Mouse (Mus musculus) urinary bladder, postnatal 14 days (tissue): ENCODE measurements around the gene Evpl.

Experiments used
- DNase-seq: peaks from one replicate; pipeline ENCODE4 v3.0.0; 2021; ENCODE audit warnings: low spot score

The Evpl gene

GRCm38 (mm10) chr11:116213877-116214510, 23.9 kb downstream of the Evpl start:
- no peak for DNase-seq

GRCm38 (mm10) chr11:116212847-116213246, 25.0 kb downstream of the Evpl start:
- no peak for DNase-seq

DNA sequence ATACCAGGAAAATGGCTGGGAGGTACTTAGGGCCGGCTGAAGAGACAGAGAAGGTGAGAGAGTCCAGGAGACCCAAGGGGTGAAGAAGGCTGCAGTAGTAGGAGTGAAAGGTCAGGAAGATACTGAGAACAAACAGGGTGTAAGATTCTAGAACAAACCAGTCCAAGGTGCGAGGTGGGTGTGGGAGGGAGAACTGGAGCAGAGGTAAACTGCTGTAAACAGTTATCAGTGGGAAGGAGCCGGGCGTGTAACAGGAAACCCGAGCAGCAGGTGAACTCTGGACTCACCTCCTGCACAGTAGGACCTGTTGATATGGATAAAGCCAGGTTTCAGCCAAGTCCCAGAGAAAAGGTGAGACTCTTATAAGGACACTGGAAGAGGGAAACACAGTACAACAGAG, 27.2 kb downstream of the Evpl start:
- DNase-seq: no peak

DNA sequence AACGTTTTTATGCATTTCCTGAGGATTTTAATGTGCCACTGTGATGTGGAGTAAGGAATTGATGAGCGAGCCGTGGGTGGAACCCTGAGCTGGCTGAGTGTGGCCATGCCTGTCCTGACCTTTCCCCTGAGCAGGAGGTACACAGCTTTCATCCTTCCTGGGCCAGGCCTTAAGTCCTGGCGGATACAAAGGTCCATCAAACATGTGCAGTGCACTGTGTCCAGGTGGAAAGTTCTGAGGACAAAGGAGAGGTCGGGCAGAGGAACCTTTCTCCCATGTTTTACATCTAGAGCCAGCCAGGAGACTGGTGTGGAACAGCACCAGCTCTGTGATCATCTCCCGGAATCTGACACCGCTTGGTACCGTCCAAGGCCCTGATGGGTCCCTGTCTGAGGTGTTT, 28.6 kb downstream of the Evpl start:
- no peak for DNase-seq

GRCm38 (mm10) chr11:116208660-116209059, 29.2 kb downstream of the Evpl start:
- no peak for DNase-seq

DNA sequence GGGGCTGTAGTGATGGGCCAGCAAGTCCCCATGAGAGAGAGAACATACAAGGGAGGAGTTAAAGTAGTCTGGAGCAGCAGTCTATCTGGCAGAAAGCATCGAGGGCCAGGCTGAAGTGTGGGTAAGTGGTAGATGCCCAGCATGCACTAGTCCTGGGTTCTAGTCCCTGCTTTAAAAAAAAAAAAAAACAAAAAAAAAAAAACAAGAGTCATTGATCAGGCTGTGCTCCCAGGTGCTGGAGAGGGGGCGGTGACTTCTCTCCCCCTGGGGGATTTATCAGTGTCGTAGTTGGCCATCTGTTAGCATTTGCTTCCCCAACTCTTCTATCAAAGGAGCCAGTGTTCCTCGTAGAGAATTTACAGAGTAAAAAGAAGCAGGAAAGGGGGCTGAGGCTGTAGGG, 31.2 kb downstream of the Evpl start:
- no peak for DNase-seq

GRCm38 (mm10) chr11:116203150-116203549, 34.7 kb downstream of the Evpl start:
- no peak for DNase-seq

GRCm38 (mm10) chr11:116201151-116201550, 36.7 kb downstream of the Evpl start:
- DNase-seq: no peak

- DNase-seq: peak; percentile 96
Measured at GRCm38 (mm10) chr11:116198639-116199531, 39.0 kb downstream of the Evpl start, which contains the start of the genes Ten1 and Acox1. Ten1 (plus strand) TSS chr11:116198855. Acox1 (minus strand) TSS chr11:116199045.

GRCm38 (mm10) chr11:116198132-116198531, 39.7 kb downstream of the Evpl start:
- DNase-seq: no peak

DNA sequence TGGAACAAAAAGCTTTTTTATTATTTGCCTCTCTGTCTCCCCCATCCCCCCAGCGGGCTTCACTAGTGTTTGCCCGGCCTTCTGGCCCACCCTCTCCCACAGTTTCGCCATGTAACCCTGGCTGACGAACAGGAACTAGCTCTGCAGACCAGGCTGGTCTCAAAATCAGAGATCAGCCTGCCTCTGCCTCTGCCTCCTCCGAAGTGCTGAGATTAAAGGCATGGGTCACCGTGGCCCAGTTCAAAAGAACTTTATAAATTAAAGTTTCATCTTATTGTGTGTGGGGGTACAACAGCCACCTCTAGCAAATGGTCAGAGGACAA, 40.3 kb downstream of the Evpl start:
- no peak for DNase-seq

DNA sequence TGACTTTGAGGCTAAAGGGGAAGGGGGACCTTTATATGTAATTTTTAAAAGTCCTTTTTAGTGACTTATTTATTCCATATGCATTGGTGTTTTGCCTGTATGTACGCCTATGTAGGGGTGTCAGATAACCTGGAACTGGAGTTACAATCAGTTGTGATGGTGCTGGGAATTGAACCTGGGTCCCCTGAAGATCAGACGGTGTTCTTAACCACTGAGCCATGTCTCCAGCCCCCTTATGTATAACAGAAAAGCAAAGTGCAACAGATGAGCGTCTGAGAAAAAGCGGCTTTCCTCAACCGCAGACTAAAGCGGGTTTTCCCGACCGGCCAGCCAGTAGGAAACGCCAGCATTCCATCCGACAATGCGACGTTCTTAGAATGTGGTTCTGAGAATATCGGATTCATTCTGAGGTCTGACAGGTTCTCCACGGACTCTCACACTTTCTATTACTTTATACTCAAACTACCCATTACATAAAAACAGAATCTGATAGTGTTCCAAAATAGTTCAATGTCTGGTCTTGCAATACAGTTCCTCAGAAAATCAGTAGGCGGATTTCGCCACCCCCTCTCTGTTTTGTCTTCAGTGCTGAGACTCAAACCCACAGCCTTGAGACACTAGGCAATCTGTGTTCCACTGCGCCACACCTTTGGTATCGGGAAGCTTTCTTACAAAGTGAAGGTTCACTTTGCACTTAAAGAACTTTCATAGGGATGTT, 40.9 kb downstream of the Evpl start:
- no peak for DNase-seq

DNA sequence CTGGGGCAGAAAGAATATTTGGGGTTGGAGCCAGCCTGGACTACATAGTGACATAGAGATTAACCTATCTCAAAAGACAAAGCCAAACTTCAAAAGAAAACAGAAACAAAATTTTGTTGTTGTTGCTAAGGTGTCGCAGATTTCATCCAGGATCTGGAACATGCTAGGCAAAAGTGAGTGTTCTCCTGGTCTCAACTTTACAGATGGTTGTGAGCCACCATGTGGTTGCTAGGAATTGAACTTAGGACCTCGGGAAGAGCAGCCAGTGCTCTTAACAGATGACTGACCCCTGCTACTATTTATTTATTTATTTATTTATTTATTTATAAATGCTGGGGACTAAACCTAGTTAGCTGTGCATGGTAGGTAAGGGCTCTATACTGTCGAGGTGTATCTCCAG, 41.5 kb downstream of the Evpl start:
- no peak for DNase-seq

DNA sequence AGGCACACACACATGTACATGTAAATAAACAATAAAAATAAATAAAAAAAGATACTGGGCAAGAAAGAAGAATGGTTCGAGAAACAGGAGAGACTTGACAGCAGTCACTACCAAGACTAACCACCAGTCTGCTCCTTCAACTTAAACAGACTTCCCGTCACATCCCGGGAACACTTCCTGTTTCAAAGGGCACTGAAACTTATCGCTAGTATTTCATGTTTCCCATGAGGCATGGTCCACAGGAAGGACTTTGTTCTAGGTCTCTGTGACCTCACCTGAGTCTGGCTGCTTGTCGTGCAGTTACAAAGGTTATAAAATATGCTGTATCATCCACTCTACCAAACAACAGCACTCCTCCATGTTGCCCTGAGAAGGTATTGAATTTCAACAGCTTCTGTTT, 42.6 kb downstream of the Evpl start:
- DNase-seq: no peak

- no peak for DNase-seq
Measured at GRCm38 (mm10) chr11:116194619-116195018, 43.3 kb downstream of the Evpl start.

DNA sequence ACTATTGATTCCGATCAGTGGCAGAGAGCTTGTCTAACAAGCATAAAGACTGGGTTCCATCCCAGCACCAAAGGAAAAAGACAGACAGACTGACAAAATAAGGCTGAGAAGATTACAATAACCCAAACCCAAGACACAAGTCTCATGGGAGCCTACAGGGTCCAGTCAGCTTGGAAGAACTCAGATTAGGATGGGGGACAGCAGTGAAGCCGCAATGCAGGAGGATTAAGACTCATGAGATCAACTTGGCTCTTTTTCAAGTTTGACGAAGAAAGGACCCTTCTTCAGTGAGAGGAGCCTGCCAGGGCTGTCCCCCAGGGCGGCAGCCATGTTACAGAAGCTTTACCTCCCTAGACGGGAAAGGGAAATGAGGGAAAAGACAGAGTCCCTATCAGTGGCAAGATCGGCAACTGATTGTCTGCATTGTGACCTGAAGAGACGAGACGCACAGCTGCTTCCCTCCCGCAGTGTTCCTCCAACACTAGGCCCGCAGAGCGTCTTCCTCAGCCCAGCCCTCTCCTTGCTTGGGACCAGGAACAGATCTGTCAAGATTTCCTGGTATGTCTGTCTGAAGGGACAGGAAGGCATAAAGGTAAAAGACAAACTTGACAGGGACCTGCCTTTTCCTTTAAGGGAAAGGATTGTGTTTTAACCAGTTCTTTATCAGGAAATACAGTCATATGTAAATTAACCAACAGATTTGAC, 50.5 kb downstream of the Evpl start:
- no peak for DNase-seq

GRCm38 (mm10) chr11:116186360-116186759, 51.5 kb downstream of the Evpl start:
- DNase-seq: no peak

DNA sequence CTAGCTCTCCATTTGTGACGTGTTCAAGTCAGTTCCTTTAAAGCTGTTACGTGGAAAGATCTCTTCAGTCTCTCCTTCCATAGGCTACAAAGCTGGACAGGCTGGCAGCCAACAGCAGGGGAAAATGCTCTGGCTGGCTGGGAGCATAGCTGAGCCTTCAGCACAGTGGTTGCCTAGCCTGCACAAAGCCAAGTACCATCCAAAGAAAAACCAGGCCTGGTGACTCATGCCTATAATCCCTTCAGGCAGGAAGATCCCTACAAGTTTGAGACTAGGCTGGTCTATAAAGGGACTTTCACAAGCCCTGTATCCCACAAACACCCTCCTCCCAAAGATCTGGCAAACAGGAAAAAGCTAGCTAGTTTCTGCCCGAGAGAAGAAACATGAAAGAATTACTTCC, 52.0 kb downstream of the Evpl start:
- DNase-seq: no peak

DNA sequence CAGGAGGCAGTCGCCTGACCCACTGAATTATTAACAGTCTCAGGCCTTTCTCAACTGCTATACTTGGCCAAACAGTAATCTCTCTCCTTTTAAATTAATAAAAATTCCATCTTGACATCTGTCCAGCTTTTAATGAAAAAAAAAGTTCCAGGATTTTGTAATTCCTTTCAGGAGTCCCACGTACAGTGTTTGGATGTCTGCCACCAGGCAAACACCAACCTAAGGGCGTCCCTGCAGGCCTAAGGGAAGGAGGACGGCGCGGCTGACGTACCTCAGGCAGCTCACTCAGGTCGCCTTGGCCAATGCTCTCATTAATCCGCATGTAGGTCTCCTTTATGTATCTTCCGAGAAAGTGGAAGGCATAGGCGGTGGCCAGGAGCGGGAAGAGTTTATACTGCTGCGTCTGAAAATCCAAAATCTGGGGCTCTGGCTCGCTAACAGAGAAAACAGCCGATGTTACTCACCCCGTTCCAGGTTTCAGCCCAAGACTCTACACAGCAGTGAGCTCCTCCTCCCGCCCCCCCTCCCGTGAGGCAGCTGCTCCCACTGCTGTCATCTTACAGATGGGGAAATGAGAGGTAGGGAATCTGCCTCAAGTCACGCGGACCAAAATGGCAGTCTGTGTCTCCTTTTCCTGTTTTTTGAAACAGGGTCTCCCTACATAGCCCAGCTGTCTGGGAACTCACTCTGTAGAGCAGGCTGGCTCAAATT, 59.3 kb downstream of the Evpl start:
- DNase-seq: no peak

DNA sequence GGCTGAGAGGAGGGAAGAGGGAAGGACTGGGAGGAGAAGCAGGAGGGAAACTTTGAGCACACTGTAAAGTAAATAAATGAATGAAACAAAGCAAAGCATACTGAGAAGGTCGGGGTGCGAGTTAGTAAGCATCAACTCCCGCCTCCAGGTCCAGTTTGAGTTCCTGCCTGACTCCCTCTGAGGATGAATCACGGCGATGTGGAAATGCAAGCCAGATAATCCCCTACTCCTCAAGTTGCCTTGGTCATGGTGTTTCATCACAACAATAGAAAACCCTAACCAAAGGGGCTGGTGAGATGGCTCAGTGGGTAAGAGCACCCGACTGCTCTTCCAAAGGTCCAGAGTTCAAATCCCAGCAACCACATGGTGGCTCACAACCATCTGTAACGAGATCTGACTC, 61.9 kb downstream of the Evpl start:
- no peak for DNase-seq

DNA sequence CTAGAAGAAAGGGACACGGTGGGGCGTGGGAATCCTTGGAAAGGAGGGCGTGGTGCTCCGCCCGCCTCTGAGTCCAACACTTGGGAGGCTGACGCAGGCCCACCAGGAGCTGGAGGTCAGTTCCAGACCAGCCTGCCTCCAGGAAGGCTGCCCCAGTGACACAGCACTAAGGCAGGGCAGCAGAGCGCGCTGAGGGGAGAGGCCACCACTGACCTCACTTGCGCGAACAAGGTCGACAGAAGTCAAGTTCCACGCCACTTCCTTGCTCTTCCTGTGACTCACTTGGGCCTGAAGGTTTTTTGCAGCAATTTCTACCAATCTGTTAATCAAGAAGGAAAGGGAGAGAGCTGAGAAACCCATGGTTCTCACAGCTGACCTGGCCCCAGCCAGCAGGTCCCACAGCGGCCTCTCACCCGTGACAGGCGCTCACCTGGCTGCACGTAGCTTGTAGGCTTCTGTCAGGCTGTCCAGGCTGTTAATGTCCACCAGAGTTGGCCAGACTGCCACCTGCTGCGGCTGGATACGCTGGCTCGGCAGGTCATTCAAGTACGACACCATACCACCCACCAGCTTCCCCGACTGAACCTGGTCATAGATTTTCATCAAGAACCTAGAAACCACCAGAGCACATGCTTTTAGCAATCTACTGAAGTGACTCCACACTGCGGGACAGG, 63.0 kb downstream of the Evpl start:
- peak; percentile 24 for DNase-seq
